Mouse (Mus musculus) myocyte (in vitro differentiated cells): ENCODE measurements around the gene Sorcs2. TPM values are rescaled to one million over a fixed set of nuclear protein-coding genes. Genes with fewer than 3 reads are reported as not detected.

Experiments used
- H3K27me3 ChIP-seq: one replicate; pipeline ENCODE4 v1.6.1; 2011; ENCODE audit not compliant: control insufficient read depth, insufficient read depth, insufficient read length
- H3K36me3 ChIP-seq: one replicate; pipeline ENCODE4 v1.6.1; 2011; ENCODE audit not compliant: control insufficient read depth, insufficient read depth
- H3K4me2 ChIP-seq: one replicate; pipeline ENCODE4 v1.6.1; 2011; ENCODE audit warnings: low read depth, control low read depth
- H3K4me3 ChIP-seq: one replicate; pipeline ENCODE4 v1.5.1; 2011; ENCODE audit warnings: mild to moderate bottlenecking, control low read depth, moderate library complexity
- H3K79me2 ChIP-seq: one replicate; pipeline ENCODE4 v1.6.1; 2011; ENCODE audit not compliant: control insufficient read depth, insufficient read depth
- H3ac ChIP-seq: one replicate; pipeline ENCODE4 v1.6.1; 2011; ENCODE audit not compliant: control insufficient read depth, insufficient read length
- CEBPB ChIP-seq: IDR thresholded peaks from 2 replicates; pipeline ENCODE4 v1.6.1; 2011; ENCODE audit warnings: mild to moderate bottlenecking, moderate library complexity; ENCODE audit not compliant: poor library complexity, insufficient read depth, severe bottlenecking
- E2F4 ChIP-seq: IDR thresholded peaks from one replicate; pipeline ENCODE4 v1.6.1; 2011; ENCODE audit warnings: mild to moderate bottlenecking, control low read depth, moderate library complexity; ENCODE audit not compliant: insufficient read depth
- MAX ChIP-seq: IDR thresholded peaks from one replicate; pipeline ENCODE4 v1.6.1; 2011; ENCODE audit warnings: low read depth, mild to moderate bottlenecking, control low read depth
- MYOD1 ChIP-seq, 3 experiments: IDR thresholded peaks; one replicate each; pipeline ENCODE4 v1.6.1; 2011; ENCODE audit warnings: control low read depth in 2 of 3, low read depth in 2 of 3, mild to moderate bottlenecking in 2 of 3, moderate library complexity in 1 of 3; ENCODE audit not compliant: insufficient read length in 2 of 3, control insufficient read depth in 1 of 3
- MYOG ChIP-seq, 3 experiments: IDR thresholded peaks; one replicate each; pipeline ENCODE4 v1.6.1; 2011; ENCODE audit warnings: control low read depth in 2 of 3, low read depth in 2 of 3, mild to moderate bottlenecking in 2 of 3; ENCODE audit not compliant: insufficient read length in 2 of 3, control insufficient read depth in 1 of 3, insufficient read depth in 1 of 3
- POLR2A ChIP-seq: IDR thresholded peaks from one replicate; pipeline ENCODE4 v1.6.1; 2011; ENCODE audit warnings: low read depth, mild to moderate bottlenecking, control low read depth, moderate library complexity; ENCODE audit not compliant: insufficient read length
- POLR2AphosphoS2 ChIP-seq: IDR thresholded peaks from one replicate; pipeline ENCODE4 v1.6.1; 2011; ENCODE audit warnings: low read depth, control low read depth; ENCODE audit not compliant: insufficient read length
- REST ChIP-seq: IDR thresholded peaks from one replicate; pipeline ENCODE4 v1.6.1; 2011; ENCODE audit warnings: mild to moderate bottlenecking, control low read depth, moderate library complexity; ENCODE audit not compliant: insufficient read depth, insufficient read length
- SRF ChIP-seq: IDR thresholded peaks from one replicate; pipeline ENCODE4 v1.6.1; 2011; ENCODE audit warnings: low read depth; ENCODE audit not compliant: control insufficient read depth, insufficient read length
- TCF12 ChIP-seq: IDR thresholded peaks from one replicate; pipeline ENCODE4 v1.6.1; 2011; ENCODE audit warnings: mild to moderate bottlenecking, control low read depth; ENCODE audit not compliant: poor library complexity, insufficient read depth, severe bottlenecking
- TCF3 ChIP-seq: IDR thresholded peaks from one replicate; pipeline ENCODE4 v1.6.1; 2011; ENCODE audit warnings: low read depth, control low read depth; ENCODE audit not compliant: insufficient read length
- USF1 ChIP-seq: IDR thresholded peaks from one replicate; pipeline ENCODE4 v1.6.1; 2011; ENCODE audit warnings: low read depth, mild to moderate bottlenecking, control low read depth, moderate library complexity
- polyA plus RNA-seq: library from polyadenylated mRNA; unstranded; fragments of >200 nt; fragmentation: generic; extraction: Trizol; gene quantifications from one replicate; pipeline ENCODE4 v1.2.1, GENCODE M21; 2012; ENCODE audit warnings: missing spikeins

Gene Sorcs2
- polyA plus RNA-seq, 1 experiment = 58.2 TPM

GRCm38 (mm10) chr5:36436858-36437257 lies 38.9 kb upstream of the Sorcs2 start:
- TF ChIP-seq TCF12 (no peak), SRF (no peak), POLR2AphosphoS2 (no peak), USF1 (no peak), CEBPB (no peak), TCF3 (no peak), MYOD1 (IDR thresholded peaks at IDR 0.05; ENCODE audit: control insufficient read depth in 1 of 3, insufficient read length in 2 of 3, low read depth in 2 of 3) (no peak), REST (no peak)
- no peak overlapping the region for H3K4me3 ChIP-seq
- H3K4me2 ChIP-seq = no peak overlapping the region
- no peaks in the 10 kb centered on the region for H3K36me3 ChIP-seq
- no peak overlapping the region for H3ac ChIP-seq
- H3K79me2 ChIP-seq = no peaks in the 10 kb centered on the region
- peaks cover 18% of the 10 kb centered on the region for H3K27me3 ChIP-seq

- no peaks in the 10 kb centered on the region for H3K79me2 ChIP-seq
- H3K27me3 ChIP-seq = peaks cover 18% of the 10 kb centered on the region
- H3K4me3 ChIP-seq = no peak overlapping the region
- no peaks in the 10 kb centered on the region for H3K36me3 ChIP-seq
- TF ChIP-seq MYOD1 (IDR thresholded peaks at IDR 0.05; ENCODE audit: control insufficient read depth in 1 of 3, insufficient read length in 2 of 3, low read depth in 2 of 3) (no peak), USF1 (no peak), SRF (no peak), POLR2AphosphoS2 (no peak), E2F4 (no peak), TCF12 (no peak), MYOG (IDR thresholded peaks at IDR 0.05; ENCODE audit: control insufficient read depth in 1 of 3, insufficient read depth in 1 of 3, insufficient read length in 2 of 3, low read depth in 2 of 3) (no peak), MAX (no peak), TCF3 (no peak), POLR2A (no peak), REST (no peak), CEBPB (no peak)
- H3K4me2 ChIP-seq = no peak overlapping the region
- no peak overlapping the region for H3ac ChIP-seq
Measured at GRCm38 (mm10) chr5:36434398-36434967, 36.5 kb upstream of the Sorcs2 start.

- H3K27me3 ChIP-seq = peaks cover 26% of the 10 kb centered on the region
- no peak overlapping the region for H3ac ChIP-seq
- H3K4me2 ChIP-seq = no peak overlapping the region
- no peaks in the 10 kb centered on the region for H3K79me2 ChIP-seq
- no peak overlapping the region for H3K4me3 ChIP-seq
- no peaks in the 10 kb centered on the region for H3K36me3 ChIP-seq
- TF ChIP-seq MYOG (IDR thresholded peaks at IDR 0.05; ENCODE audit: control insufficient read depth in 1 of 3, insufficient read depth in 1 of 3, insufficient read length in 2 of 3, low read depth in 2 of 3) (no peak), REST (peak; percentile 70)
Measured at GRCm38 (mm10) chr5:36431711-36432110, 33.8 kb upstream of the Sorcs2 start.

GRCm38 (mm10) chr5:36429551-36429950 lies 31.6 kb upstream of the Sorcs2 start:
- TF ChIP-seq MAX (no peak), MYOG (IDR thresholded peaks at IDR 0.05; ENCODE audit: control insufficient read depth in 1 of 3, insufficient read depth in 1 of 3, insufficient read length in 2 of 3, low read depth in 2 of 3) (no peak), SRF (no peak), TCF3 (no peak), MYOD1 (IDR thresholded peaks at IDR 0.05; ENCODE audit: control insufficient read depth in 1 of 3, insufficient read length in 2 of 3, low read depth in 2 of 3) (no peak), POLR2AphosphoS2 (no peak), TCF12 (no peak), USF1 (no peak), REST (no peak), POLR2A (no peak), E2F4 (no peak), CEBPB (no peak)
- no peaks in the 10 kb centered on the region for H3K36me3 ChIP-seq
- H3ac ChIP-seq = no peak overlapping the region
- H3K79me2 ChIP-seq = no peaks in the 10 kb centered on the region
- H3K4me3 ChIP-seq = no peak overlapping the region
- peaks cover 29% of the 10 kb centered on the region for H3K27me3 ChIP-seq
- no peak overlapping the region for H3K4me2 ChIP-seq

- H3K4me3 ChIP-seq = no peak overlapping the region
- peaks cover 19% of the 10 kb centered on the region for H3K27me3 ChIP-seq
- no peak overlapping the region for H3ac ChIP-seq
- H3K4me2 ChIP-seq = no peak overlapping the region
- TF ChIP-seq USF1 (no peak), TCF3 (no peak), MAX (no peak), MYOD1 (IDR thresholded peaks at IDR 0.05; ENCODE audit: control insufficient read depth in 1 of 3, insufficient read length in 2 of 3, low read depth in 2 of 3) (no peak), SRF (no peak), REST (no peak), MYOG (IDR thresholded peaks at IDR 0.05; ENCODE audit: control insufficient read depth in 1 of 3, insufficient read depth in 1 of 3, insufficient read length in 2 of 3, low read depth in 2 of 3) (no peak), CEBPB (no peak), POLR2AphosphoS2 (no peak), E2F4 (no peak), POLR2A (no peak), TCF12 (no peak)
- no peaks in the 10 kb centered on the region for H3K79me2 ChIP-seq
- no peaks in the 10 kb centered on the region for H3K36me3 ChIP-seq
Measured at GRCm38 (mm10) chr5:36427831-36428230, 29.9 kb upstream of the Sorcs2 start.
